Comparison of ENCODE assay signal across 8 mouse cellular contexts in the genomic region with DNA sequence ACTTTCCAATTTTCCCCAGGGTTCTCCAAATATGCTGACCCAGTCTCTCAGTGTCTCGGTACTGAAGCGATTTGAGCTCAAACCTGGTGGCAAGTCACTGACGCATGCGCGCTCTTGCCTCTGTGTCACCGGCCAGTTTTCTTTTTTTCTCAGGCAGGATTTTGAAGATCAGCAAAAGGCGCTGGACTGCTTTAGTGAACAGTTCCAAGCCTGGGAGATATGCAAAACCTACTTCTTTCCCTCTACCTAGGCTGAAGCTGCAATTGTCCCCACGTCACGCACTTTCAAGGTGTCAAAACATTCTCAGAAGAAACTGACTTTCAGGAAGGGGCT. TPM values are rescaled to one million over a fixed set of nuclear protein-coding genes. Genes with fewer than 3 reads are reported as not detected.
DNase-seq lines count a peak whose midpoint lies in the region; ATAC-seq and TF ChIP-seq lines count a peak whose summit lies in the region.

No protein-coding gene starts in this region.

- H3K4me2 ChIP-seq in heart, embryonic 13.5 days: peak overlapping the region; percentile 94
- H3K4me2 ChIP-seq in kidney, embryonic 14.5 days (replicated peaks; ENCODE audit: low read depth, low read length): peak overlapping the region; percentile 86
- H3K4me2 ChIP-seq in liver, embryonic 16.5 days (ENCODE audit: low read depth, low read length): peak overlapping the region; percentile 74
- H3K4me2 ChIP-seq in neural tube, embryonic 12.5 days (replicated peaks): peak overlapping the region; percentile 83

- DNase-seq in CD8-positive naive resting alpha-beta T cell, adult 2 months (ENCODE audit: low read depth in 2 of 2, low spot score in 2 of 2): peak; percentile 21 to 37
- peak; percentile 72 to 79 for DNase-seq in adrenal gland, postnatal 36 days
- DNase-seq in testis, postnatal 10 days (ENCODE audit: low spot score): peak; percentile 46

- peak overlapping the region; percentile 89 for H3K9ac ChIP-seq in heart, embryonic 13.5 days
- peak overlapping the region; percentile 71; the same call in 1 of the 2 replicates for H3K9ac ChIP-seq in kidney, embryonic 14.5 days (ENCODE audit: low read depth, low read length)
- H3K9ac ChIP-seq in liver, embryonic 16.5 days (ENCODE audit: low read depth, low read length): no peak overlapping the region
- H3K9ac ChIP-seq in neural tube, embryonic 12.5 days: peak overlapping the region; percentile 83; the same call in 1 of the 2 replicates

- H3K9me3 ChIP-seq in heart, embryonic 13.5 days: no peaks in the 10 kb centered on the region
- no peaks in the 10 kb centered on the region for H3K9me3 ChIP-seq in kidney, embryonic 14.5 days (ENCODE audit: control insufficient read depth, low read length)
- H3K9me3 ChIP-seq in liver, embryonic 16.5 days (replicated peaks; ENCODE audit: control insufficient read depth, low read length): no peaks in the 10 kb centered on the region
- no peaks in the 10 kb centered on the region for H3K9me3 ChIP-seq in neural tube, embryonic 12.5 days

- WGBS in heart, embryonic 13.5 days: under 1% methylated on average over 9 of the region's 9 CpGs
- under 1% methylated on average over 9 of the region's 9 CpGs for WGBS in kidney, embryonic 14.5 days
- 0% methylated on average over 9 of the region's 9 CpGs for whole genome bisulfite sequencing in liver, embryonic 16.5 days (ENCODE audit: insufficient replicate concordance)
- 0% methylated on average over 9 of the region's 9 CpGs for WGBS in neural tube, embryonic 12.5 days

- H3K36me3 ChIP-seq in heart, embryonic 13.5 days: no peaks in the 10 kb centered on the region
- no peaks in the 10 kb centered on the region for H3K36me3 ChIP-seq in kidney, embryonic 14.5 days (ENCODE audit: control insufficient read depth, insufficient read depth, low read length)
- H3K36me3 ChIP-seq in liver, embryonic 16.5 days (ENCODE audit: control insufficient read depth, insufficient read depth): no peaks in the 10 kb centered on the region
- H3K36me3 ChIP-seq in neural tube, embryonic 12.5 days: no peaks in the 10 kb centered on the region

- H3K4me3 ChIP-seq in embryonic fibroblast, embryonic 13.5 days (ENCODE audit: insufficient read depth, low read length): peak overlapping the region; percentile 81
- H3K4me3 ChIP-seq in heart, embryonic 13.5 days: peak overlapping the region; percentile 84
- H3K4me3 ChIP-seq in kidney, embryonic 14.5 days (ENCODE audit: low read length): peak overlapping the region; percentile 72
- peak overlapping the region; percentile 60 for H3K4me3 ChIP-seq in liver, embryonic 16.5 days (ENCODE audit: low read depth, low read length)
- peak overlapping the region; percentile 74 for H3K4me3 ChIP-seq in neural tube, embryonic 12.5 days

- H3K27me3 ChIP-seq in heart, embryonic 13.5 days (replicated peaks): no peaks in the 10 kb centered on the region
- peaks cover 8% of the 10 kb centered on the region for H3K27me3 ChIP-seq in kidney, embryonic 14.5 days (ENCODE audit: control insufficient read depth, insufficient read depth, low read length)
- H3K27me3 ChIP-seq in liver, embryonic 16.5 days (ENCODE audit: control insufficient read depth, insufficient read depth, low read depth, low read length): peaks cover 31% of the 10 kb centered on the region
- no peaks in the 10 kb centered on the region for H3K27me3 ChIP-seq in neural tube, embryonic 12.5 days (replicated peaks)

- H3K27ac ChIP-seq in embryonic fibroblast, embryonic 13.5 days (ENCODE audit: insufficient read depth, low read length): no peak overlapping the region
- H3K27ac ChIP-seq in heart, embryonic 13.5 days (replicated peaks): peak overlapping the region; percentile 90
- peak overlapping the region; percentile 74 for H3K27ac ChIP-seq in kidney, embryonic 14.5 days (ENCODE audit: low read depth, low read length)
- H3K27ac ChIP-seq in liver, embryonic 16.5 days (ENCODE audit: low read length): peak overlapping the region; percentile 50; the same call in 1 of the 2 replicates
- H3K27ac ChIP-seq in neural tube, embryonic 12.5 days: peak overlapping the region; percentile 82; the same call in 1 of the 2 replicates

- ATAC-seq in heart, embryonic 13.5 days (ENCODE audit: extremely low read depth, insufficient number of reproducible peaks, low FRiP score, low TSS enrichment): peak; percentile 15; the same call in 1 of the 2 replicates
- no peak; the same call in 1 of the 2 replicates for ATAC-seq in kidney, embryonic 14.5 days (ENCODE audit: low FRiP score, low TSS enrichment)
- no peak for ATAC-seq in liver, embryonic 16.5 days (ENCODE audit: low read depth)
- ATAC-seq in neural tube, embryonic 12.5 days (ENCODE audit: low FRiP score, low read depth): peak; percentile 26

- H3K4me1 ChIP-seq in embryonic fibroblast, embryonic 13.5 days (ENCODE audit: control insufficient read depth, insufficient read depth, low read length): no peaks in the 10 kb centered on the region
- H3K4me1 ChIP-seq in heart, embryonic 13.5 days: peaks cover 16% of the 10 kb centered on the region
- 0 out of 2 replicates have a peak, but pooled peaks cover 4% of the 10 kb centered on the region for H3K4me1 ChIP-seq in kidney, embryonic 14.5 days (ENCODE audit: control insufficient read depth, insufficient read depth, low read length)
- no peaks in the 10 kb centered on the region for H3K4me1 ChIP-seq in liver, embryonic 16.5 days (ENCODE audit: control insufficient read depth, low read depth, low read length)
- no peaks in the 10 kb centered on the region; the same call in 1 of the 2 replicates for H3K4me1 ChIP-seq in neural tube, embryonic 12.5 days

- TF ChIP-seq POLR2A in embryonic fibroblast, embryonic 13.5 days (IDR thresholded peaks at IDR 0.05; ENCODE audit: low read depth, low read length): no peak

- TF ChIP-seq CTCF in embryonic fibroblast, embryonic 13.5 days (IDR thresholded peaks at IDR 0.05; ENCODE audit: borderline replicate concordance, insufficient read depth, low read length): no peak

RNA-seq across cellular contexts. Expression of gene Vav3, which starts 0.5 kb away (rescaled TPM):
- 1 to 10 TPM; 2.2 to 3.3 TPM for total RNA-seq in adrenal gland, postnatal 36 days (2021)
- polyA plus RNA-seq in embryonic fibroblast, embryonic 13.5 days (2011; ENCODE audit: insufficient read length, low read depth, missing spikeins): 0.94 and 2.6 TPM in 2 replicates
- 7.4 and 7.5 TPM in 2 replicates for polyA plus RNA-seq in heart, embryonic 13.5 days (2015; fragmentation: Nextera tagmentation; extraction: Ambion mirVana)
- 14.9 and 25.7 TPM in 2 replicates for polyA plus RNA-seq in kidney, embryonic 14.5 days (2014; fragmentation: Nextera tagmentation; extraction: Ambion mirVana)
- polyA plus RNA-seq in liver, embryonic 16.5 days (2015; fragmentation: Nextera tagmentation; extraction: Ambion mirVana): 2.7 and 2.9 TPM in 2 replicates
- polyA plus RNA-seq in neural tube, embryonic 12.5 days (2016; fragmentation: Nextera tagmentation; extraction: Ambion mirVana): 23.1 and 23.6 TPM in 2 replicates

Comparison
In these comparisons a context has a peak if more than half of its experiments do, and no peak if none do; other contexts are left out.
1. ATAC-seq: peak in heart, embryonic 13.5 days (single experiment) and neural tube, embryonic 12.5 days (single experiment); none in kidney, embryonic 14.5 days (single experiment) and liver, embryonic 16.5 days (single experiment).
2. Peak in every context shown above with its lines, with median percentiles within 50 percentile points of each other: DNase-seq, H3K4me3 ChIP-seq and H3K4me2 ChIP-seq.